In the genomic region with DNA sequence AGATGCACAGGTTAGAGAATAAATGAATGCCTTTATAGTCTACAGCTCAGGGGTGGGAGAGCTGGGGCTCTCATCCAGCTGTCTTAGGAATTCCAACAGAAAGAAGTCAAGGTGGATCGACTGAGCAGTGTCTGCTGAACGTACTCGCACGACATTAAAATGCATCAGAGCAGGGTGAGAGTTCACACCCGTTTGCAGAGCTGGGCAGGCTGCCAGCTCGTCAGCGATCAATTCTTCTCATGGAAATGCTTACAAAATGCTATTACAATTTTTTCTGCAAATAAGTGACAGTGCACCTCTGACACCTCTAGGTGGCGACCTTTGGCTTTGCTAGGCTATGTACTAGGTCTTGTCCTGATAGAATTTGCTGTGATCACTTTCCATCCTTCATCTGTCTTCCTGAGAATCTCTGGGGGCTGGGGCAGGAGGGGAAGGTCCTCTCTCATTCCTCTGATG, we compare ENCODE assay signal across 8 mouse cellular contexts.
A peak's percentile ranks its signal among the peaks of the same experiment; 100 is the strongest.
DNase-seq lines count a peak whose midpoint lies in the region; ATAC-seq and TF ChIP-seq lines count a peak whose summit lies in the region.

No protein-coding gene starts in this region.

- no peak for DNase-seq in heart, postnatal 0 days (ENCODE audit: low spot score)
- no peak for DNase-seq in heart, postnatal 25 days (ENCODE audit: low spot score)
- DNase-seq in adrenal gland, postnatal 14 days: peak; percentile 42
- DNase-seq in forebrain, embryonic 11.5 days (ENCODE audit: low spot score): peak; percentile 69
- peak; percentile 10 to 42 for DNase-seq in kidney, postnatal 36 days
- DNase-seq in liver, embryonic 14.5 days (ENCODE audit: low read depth in 3 of 3, low spot score in 3 of 3): no peak
- DNase-seq in right cerebral cortex, postnatal 36 days (ENCODE audit: low spot score in 2 of 2): peak; percentile 45 to 49

- H3K9me3 ChIP-seq in heart, postnatal 0 days (replicated peaks; ENCODE audit: control insufficient read depth, low read length): no peaks in the 10 kb centered on the region
- H3K9me3 ChIP-seq in forebrain, embryonic 11.5 days (ENCODE audit: control insufficient read depth, low read length): no peaks in the 10 kb centered on the region
- no peaks in the 10 kb centered on the region for H3K9me3 ChIP-seq in liver, embryonic 14.5 days (ENCODE audit: control insufficient read depth, low read length)

- no peaks in the 10 kb centered on the region for H3K4me1 ChIP-seq in heart, postnatal 0 days (ENCODE audit: control insufficient read depth, insufficient read depth)
- H3K4me1 ChIP-seq in forebrain, embryonic 11.5 days (replicated peaks; ENCODE audit: control insufficient read depth, insufficient read depth, low read length): no peaks in the 10 kb centered on the region
- no peaks in the 10 kb centered on the region for H3K4me1 ChIP-seq in liver, embryonic 14.5 days (replicated peaks; ENCODE audit: control insufficient read depth in 2 of 2, insufficient read depth in 2 of 2, low read length in 1 of 2)

- no peaks in the 10 kb centered on the region for H3K27me3 ChIP-seq in heart, postnatal 0 days (ENCODE audit: control insufficient read depth, insufficient read depth, low read length)
- H3K27me3 ChIP-seq in forebrain, embryonic 11.5 days (ENCODE audit: control insufficient read depth, insufficient read depth, low read length): no peaks in the 10 kb centered on the region
- H3K27me3 ChIP-seq in liver, embryonic 14.5 days (ENCODE audit: control insufficient read depth, insufficient read depth, low read length): no peaks in the 10 kb centered on the region

- WGBS in heart, postnatal 0 days: 42% methylated on average over 8 of the region's 8 CpGs
- WGBS in forebrain, embryonic 11.5 days: 29% methylated on average over 8 of the region's 8 CpGs
- 46% methylated on average over 8 of the region's 8 CpGs for WGBS in liver, embryonic 14.5 days (ENCODE audit: insufficient replicate concordance)

- no peak overlapping the region for H3K4me2 ChIP-seq in heart, postnatal 0 days (ENCODE audit: low read depth, low read length)
- H3K4me2 ChIP-seq in forebrain, embryonic 11.5 days (ENCODE audit: low read depth, low read length, severe bottlenecking): no peak overlapping the region
- no peak overlapping the region for H3K4me2 ChIP-seq in liver, embryonic 14.5 days (ENCODE audit: low read depth)

- peak; percentile 45 for TF ChIP-seq CTCF in heart, postnatal 0 days (IDR thresholded peaks at IDR 0.05; ENCODE audit: low read depth)
- TF ChIP-seq CTCF in liver, embryonic 14.5 days (IDR thresholded peaks at IDR 0.05; ENCODE audit: low read depth): peak; percentile 25; the same call in 1 of the 2 replicates

- H3K36me3 ChIP-seq in heart, postnatal 0 days (replicated peaks; ENCODE audit: control insufficient read depth, insufficient read depth, low read length): no peaks in the 10 kb centered on the region
- H3K36me3 ChIP-seq in forebrain, embryonic 11.5 days (ENCODE audit: control insufficient read depth, insufficient read depth, low read length): no peaks in the 10 kb centered on the region
- no peaks in the 10 kb centered on the region for H3K36me3 ChIP-seq in liver, embryonic 14.5 days (replicated peaks; ENCODE audit: control insufficient read depth, insufficient read depth, low read depth)

- intact Hi-C loops in heart, postnatal 25 days (cut with DNase I): no loop called here

- H3K4me3 ChIP-seq in heart, postnatal 0 days (ENCODE audit: low read depth, low read length): no peak overlapping the region
- H3K4me3 ChIP-seq in forebrain, embryonic 11.5 days (ENCODE audit: low read depth, low read length): no peak overlapping the region
- H3K4me3 ChIP-seq in liver, embryonic 14.5 days (ENCODE audit: insufficient read depth in 1 of 2, low read depth in 2 of 2, low read length in 2 of 2): no peak overlapping the region

- no peak for TF ChIP-seq EP300 in heart, postnatal 0 days (IDR thresholded peaks at IDR 0.05; ENCODE audit: low read depth)
- no peak for TF ChIP-seq EP300 in liver, embryonic 14.5 days (IDR thresholded peaks at IDR 0.05; ENCODE audit: low read depth)

- ATAC-seq in heart, postnatal 0 days (ENCODE audit: insufficient read depth, low read depth): no peak
- ATAC-seq in forebrain, embryonic 11.5 days (replicated peaks; ENCODE audit: low FRiP score): peak; percentile 84
- no peak for ATAC-seq in liver, embryonic 14.5 days (ENCODE audit: insufficient read depth)
- ATAC-seq in erythroid progenitor cell, adult 5-6 weeks (replicated peaks; ENCODE audit: low FRiP score, poor library complexity, severe bottlenecking): no peak

- H3K27ac ChIP-seq in heart, postnatal 0 days (ENCODE audit: low read depth): no peak overlapping the region
- no peak overlapping the region for H3K27ac ChIP-seq in forebrain, embryonic 11.5 days (ENCODE audit: low read depth, low read length)
- H3K27ac ChIP-seq in liver, embryonic 14.5 days: no peak overlapping the region

- no peak overlapping the region for H3K9ac ChIP-seq in heart, postnatal 0 days (replicated peaks; ENCODE audit: low read depth, low read length)
- no peak overlapping the region for H3K9ac ChIP-seq in forebrain, embryonic 11.5 days (ENCODE audit: low read length)
- H3K9ac ChIP-seq in liver, embryonic 14.5 days (replicated peaks): no peak overlapping the region

Comparison
In these comparisons a context has a peak if more than half of its experiments do, and no peak if none do; other contexts are left out.
1. DNase-seq: peak in adrenal gland, postnatal 14 days (single experiment), forebrain, embryonic 11.5 days (single experiment), kidney, postnatal 36 days (2 of 2) and right cerebral cortex, postnatal 36 days (2 of 2); none in heart, postnatal 0 days (single experiment), heart, postnatal 25 days (single experiment) and liver, embryonic 14.5 days (0 of 3).